Mouse (Mus musculus) lung, adult 2 months (tissue): ENCODE results near the gene Acox3. TPM values are rescaled to one million over a fixed set of nuclear protein-coding genes. Genes with fewer than 3 reads are reported as not detected.

Source experiments
- DNase-seq: peaks from one replicate; pipeline ENCODE4 v3.0.0; 2022
- H3K4me1 ChIP-seq: fragments of 200-500 bp; 2 replicates; pipeline ENCODE4 v1.6.1; 2011; ENCODE audit warnings: low read length; ENCODE audit not compliant: control insufficient read depth, insufficient read depth
- H3K4me3 ChIP-seq: fragments of 200-500 bp; replicated peaks from 2 replicates; pipeline ENCODE3; 2011; ENCODE audit warnings: low read depth, mild to moderate bottlenecking, control low read depth, low read length; ENCODE audit errors: extremely low read depth
- CTCF ChIP-seq: fragments of 200-500 bp; IDR thresholded peaks from 2 replicates; pipeline ENCODE4 v1.5.1; 2011; ENCODE audit warnings: mild to moderate bottlenecking, low read length, control low read depth; ENCODE audit not compliant: insufficient read depth
- POLR2A ChIP-seq: fragments of 200-500 bp; IDR thresholded peaks from 2 replicates; pipeline ENCODE4 v1.6.1; 2011; ENCODE audit warnings: low read depth, mild to moderate bottlenecking, control low read depth, low read length, borderline replicate concordance; ENCODE audit errors: extremely low read depth
- WGBS: fragments of 180-500 bp; shearing (Covaris S2); methylation state at CpG from one replicate; pipeline ENCODE4 v1.1.7; 2018; 5-methylcytosine and 5-hydroxymethylcytosine counted together
- polyA plus RNA-seq: library from polyadenylated mRNA; depleted of rRNA; stranded (reverse); fragments of >200 nt; gene quantifications from 2 replicates; pipeline ENCODE4 v1.2.3, GENCODE M21; 2012

The Acox3 gene
- polyA plus RNA-seq, 1 experiment = 53.8 TPM

DNA sequence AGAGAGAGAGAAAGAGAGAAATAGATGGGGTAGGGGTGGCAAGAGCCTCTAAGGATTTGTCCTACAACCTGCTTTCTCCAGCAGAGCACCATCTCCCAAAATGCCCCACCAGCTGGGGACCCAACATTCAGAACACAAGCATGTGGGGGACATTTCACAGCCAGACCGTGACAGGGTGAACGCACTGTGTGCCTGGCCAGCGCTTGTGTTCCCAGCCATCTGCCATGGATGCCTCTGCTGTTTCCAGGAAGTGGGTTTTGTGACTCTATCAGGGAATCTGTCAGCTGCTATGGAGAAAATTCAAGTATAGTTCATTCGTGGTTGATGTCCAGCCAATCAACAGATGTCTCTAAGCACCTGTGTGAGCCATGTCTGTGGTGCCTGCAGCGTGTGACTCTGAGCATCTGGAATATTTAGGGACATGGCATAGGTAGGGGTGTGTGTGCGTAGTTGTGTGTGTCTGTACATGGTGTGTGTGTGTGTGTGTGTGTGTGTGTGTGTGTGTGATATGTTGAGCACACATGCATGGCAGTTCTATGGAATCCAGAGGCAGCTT lies 63.2 kb downstream of the Acox3 start:
- no peak overlapping the region for H3K4me3 ChIP-seq
- WGBS = 66% methylated on average over 6 of the region's 6 CpGs
- H3K4me1 ChIP-seq = peaks cover 4% of the 10 kb centered on the region; the same call in 1 of the 2 replicates
- no peak for TF ChIP-seq CTCF
- no peak for DNase-seq

DNA sequence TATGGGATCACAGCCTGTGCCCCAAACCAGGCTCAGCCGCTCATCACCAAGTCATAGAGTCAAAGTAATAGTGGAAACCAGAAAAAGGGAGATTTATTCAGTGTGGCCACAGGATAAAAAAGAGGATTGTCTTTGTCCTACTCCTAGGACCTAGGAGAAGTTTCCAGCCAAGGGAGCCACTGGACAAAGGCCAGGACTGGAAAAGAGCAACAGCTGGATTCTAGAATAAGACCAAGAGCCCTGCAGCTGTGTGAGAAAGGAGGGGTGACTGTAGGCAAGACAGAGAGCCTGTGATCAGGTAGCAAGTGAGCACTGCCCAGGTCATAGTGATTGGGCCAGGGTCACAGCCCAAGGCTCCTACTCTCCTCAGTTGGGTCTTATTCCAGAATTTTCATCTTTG lies 64.1 kb downstream of the Acox3 start:
- no peak for DNase-seq
- Histone ChIP-seq H3K4me3 (no peak overlapping the region), H3K4me1 (peaks cover 4% of the 10 kb centered on the region; the same call in 1 of the 2 replicates)
- TF ChIP-seq CTCF = no peak
- TF ChIP-seq POLR2A = no peak
- 77% methylated on average over 1 of the region's 1 CpGs for WGBS

DNA sequence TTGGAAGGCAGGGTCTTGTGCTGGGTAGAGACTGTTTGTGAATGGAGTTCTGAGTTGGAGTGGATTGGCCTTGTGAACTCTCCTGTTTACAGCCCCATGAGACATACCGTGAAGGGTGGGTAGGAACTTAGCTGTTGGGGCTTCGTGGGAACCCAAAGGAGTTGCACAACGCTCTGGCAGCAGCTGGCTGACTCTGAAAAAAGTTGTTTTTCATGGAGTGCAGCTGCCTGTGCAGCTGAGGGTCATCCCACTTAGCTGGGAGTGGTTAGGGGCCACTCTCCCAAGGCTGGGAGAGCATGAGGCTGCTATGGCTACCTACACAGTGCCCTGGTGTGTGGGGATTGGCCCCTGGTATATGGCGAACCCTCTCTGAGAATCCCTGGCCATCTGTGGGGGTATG lies 64.7 kb downstream of the Acox3 start:
- TF ChIP-seq CTCF = no peak
- TF ChIP-seq POLR2A = no peak
- H3K4me3 ChIP-seq = no peak overlapping the region
- no peak for DNase-seq
- peaks cover 4% of the 10 kb centered on the region; the same call in 1 of the 2 replicates for H3K4me1 ChIP-seq
- 49% methylated on average over 4 of the region's 4 CpGs for WGBS

DNA sequence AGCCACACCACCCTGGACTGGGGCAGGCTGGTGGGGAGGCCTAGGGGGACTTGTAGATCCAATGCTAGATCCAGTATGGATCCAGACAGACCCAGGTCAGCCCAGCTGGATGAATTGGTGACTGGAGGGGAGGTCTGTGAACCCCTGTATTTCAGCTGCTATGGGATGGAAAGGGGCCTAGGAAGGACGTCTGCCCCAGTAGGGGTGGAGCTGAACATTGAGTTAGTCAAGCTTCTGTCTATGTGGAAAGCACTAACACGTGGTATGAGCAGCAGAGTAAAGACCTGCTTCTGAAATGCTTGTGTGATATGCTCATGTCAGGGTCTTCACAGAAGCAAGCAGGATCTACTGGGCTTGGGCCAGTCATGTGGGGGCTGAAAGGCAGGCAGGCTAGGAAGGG lies 65.4 kb downstream of the Acox3 start:
- Histone ChIP-seq H3K4me3 (no peak overlapping the region), H3K4me1 (peaks cover 4% of the 10 kb centered on the region; the same call in 1 of the 2 replicates)
- no peak for DNase-seq
- WGBS = 45% methylated on average over 2 of the region's 2 CpGs
- TF ChIP-seq CTCF = no peak
- TF ChIP-seq POLR2A = no peak

DNA sequence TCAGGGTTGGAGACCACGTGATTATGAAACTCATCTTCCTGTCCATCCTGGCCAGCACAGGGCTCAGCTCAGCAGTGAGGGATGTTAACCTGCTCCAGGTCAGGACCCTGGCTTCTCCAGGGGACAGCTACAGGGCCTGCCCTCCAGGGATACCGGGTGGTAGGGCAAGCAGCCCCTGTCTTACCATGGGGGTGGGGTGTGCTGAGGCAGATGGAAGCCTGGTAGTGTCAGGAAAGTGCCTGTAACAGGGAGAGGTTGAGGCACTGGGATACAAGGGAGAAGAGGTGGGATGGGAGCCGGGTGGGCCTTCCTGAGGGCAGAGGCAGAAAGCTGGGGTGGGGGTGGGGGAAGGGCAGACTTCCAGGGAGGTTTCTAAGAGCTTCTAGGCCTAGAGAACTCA lies 69.5 kb downstream of the Acox3 start:
- TF ChIP-seq POLR2A (no peak), CTCF (no peak)
- no peak for DNase-seq
- H3K4me1 ChIP-seq = peaks cover 1% of the 10 kb centered on the region; the same call in 1 of the 2 replicates
- whole genome bisulfite sequencing = 71% methylated on average over 3 of the region's 3 CpGs
- no peak overlapping the region for H3K4me3 ChIP-seq

DNA sequence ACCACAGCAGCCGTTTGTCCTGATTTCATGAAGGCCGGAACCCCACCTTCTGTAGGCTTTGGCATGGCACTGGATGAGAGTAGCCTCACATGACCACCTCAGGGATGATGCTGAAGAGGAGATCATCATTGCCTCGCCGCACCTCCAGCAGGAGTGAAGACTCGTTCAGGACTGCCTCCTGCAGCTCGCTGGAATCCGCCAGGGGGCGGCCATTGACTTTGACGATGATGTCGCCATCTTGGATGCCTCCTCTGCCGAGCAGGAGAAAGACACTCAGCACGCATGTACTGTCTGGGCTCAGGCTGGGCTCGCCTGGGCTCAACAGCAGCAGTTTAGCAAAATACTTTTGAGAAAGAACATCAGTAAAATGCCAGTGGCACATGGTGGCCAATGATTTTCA lies 70.0 kb downstream of the Acox3 start:
- 88% methylated on average over 13 of the region's 13 CpGs for WGBS
- H3K4me3 ChIP-seq = no peak overlapping the region
- no peak for DNase-seq
- H3K4me1 ChIP-seq = no peaks in the 10 kb centered on the region
- TF ChIP-seq CTCF (no peak), POLR2A (no peak)

DNA sequence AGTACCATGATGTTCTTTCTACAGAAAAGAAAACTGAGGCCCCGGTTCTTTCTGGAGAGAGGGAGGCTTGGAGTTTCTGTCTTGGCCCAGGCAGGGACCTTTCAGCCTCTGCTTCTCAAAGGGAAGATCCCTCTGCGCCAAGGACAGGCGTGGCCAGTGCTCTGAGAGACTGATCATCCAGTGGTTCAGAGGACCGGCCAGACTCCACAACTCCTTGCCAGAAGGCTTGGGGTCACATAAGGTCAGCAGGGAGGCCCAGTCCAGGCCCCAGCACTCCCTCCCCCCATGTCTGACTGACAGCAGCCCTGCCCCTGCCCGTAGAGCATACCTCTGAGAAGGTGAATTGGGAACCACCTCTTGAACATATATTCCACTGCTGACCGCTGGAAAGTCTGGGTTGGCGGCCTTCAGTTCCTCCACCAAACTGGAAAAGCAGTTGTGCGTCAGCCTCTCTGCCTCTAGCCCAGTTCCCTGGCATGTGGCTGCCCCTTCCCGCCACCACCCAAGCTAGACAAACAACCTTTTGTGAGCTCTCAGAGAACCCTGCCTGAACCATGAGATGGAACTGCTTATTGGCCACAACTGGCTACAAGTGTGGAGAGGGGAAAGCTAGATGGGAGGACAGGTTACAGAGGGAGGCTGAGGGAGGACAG lies 71.0 kb downstream of the Acox3 start:
- 61% methylated on average over 9 of the region's 9 CpGs for WGBS
- TF ChIP-seq POLR2A = no peak
- no peak for TF ChIP-seq CTCF
- H3K4me3 ChIP-seq = no peak overlapping the region
- DNase-seq = no peak
- H3K4me1 ChIP-seq = no peaks in the 10 kb centered on the region

DNA sequence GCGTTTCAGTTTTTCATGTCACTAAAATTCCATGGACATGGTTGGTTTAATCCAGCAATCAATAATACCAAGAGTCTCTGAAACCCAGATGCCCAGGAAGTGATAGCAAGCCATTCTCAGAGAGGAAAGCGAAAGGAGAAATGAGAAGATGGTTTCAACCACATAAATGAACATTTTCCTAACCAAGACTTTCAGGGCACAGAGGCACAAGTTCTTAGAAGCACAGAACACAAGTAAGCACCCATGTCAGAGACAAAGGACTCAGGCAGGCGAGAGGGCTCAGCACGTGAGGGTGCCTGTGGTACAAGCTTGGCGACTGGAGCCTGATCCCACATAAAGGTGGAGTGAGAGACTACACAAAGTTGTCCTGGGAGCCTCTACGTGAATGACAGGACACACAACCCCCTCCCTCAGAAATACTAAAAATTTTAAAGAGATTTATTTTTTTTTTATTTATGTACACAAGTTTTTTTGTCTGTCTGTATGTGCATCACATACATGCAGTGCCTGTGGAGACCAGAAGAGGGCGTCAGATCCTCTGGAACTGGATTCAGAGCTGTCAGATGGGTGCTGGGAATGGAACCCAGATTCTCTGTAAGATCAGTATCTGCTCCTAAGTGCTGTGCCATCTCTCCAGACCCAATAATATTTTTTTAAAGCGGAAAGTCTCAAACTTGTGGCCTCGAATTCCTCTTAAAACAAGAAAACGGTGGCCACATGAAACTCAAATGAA lies 73.1 kb downstream of the Acox3 start:
- no peak overlapping the region for H3K4me3 ChIP-seq
- DNase-seq = no peak
- TF ChIP-seq POLR2A (no peak), CTCF (no peak)
- no peaks in the 10 kb centered on the region for H3K4me1 ChIP-seq
- 87% methylated on average over 10 of the region's 10 CpGs for WGBS

DNA sequence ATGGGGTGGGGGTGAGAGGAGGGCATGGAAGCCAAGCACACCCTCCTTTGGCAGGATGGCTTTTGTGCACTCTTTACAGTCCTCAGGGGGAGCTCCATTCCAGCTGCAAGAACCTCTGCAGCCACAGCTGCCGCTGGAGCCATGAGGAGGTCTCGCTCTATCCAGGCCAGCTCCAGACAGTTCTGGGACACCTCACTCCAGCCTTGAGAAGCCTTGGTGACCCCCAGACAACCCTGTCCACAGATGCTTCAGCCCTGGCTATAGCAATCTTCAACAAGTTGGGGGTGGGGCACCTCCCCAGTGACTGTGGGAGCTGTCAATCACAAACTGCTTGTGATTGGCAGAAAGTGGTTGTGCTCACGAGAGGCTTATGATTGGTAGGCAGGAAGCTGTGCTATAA lies 76.7 kb downstream of the Acox3 start:
- Histone ChIP-seq H3K4me1 (no peaks in the 10 kb centered on the region), H3K4me3 (no peak overlapping the region)
- TF ChIP-seq CTCF = no peak
- no peak for TF ChIP-seq POLR2A
- 59% methylated on average over 3 of the region's 3 CpGs for WGBS
- no peak for DNase-seq

DNA sequence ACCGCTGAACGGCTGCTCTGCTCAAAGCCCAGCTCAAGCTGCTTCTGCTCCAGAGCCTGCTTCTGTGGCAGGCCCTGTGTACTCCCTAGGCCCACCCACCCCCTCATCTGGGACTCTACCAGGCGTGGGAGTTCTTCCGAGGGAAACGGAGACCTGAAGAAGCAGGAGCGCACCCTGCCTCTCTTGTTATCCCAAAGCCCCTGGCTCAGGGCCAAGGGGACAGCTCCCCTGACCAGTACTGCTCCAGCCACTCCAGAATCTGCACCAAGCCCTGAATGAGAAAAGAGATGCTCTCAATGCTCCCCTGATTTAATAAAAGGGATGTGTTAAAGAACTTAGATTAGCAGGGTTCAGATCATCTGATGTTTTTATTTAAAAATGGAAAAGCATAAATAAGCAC lies 78.4 kb downstream of the Acox3 start:
- TF ChIP-seq CTCF (no peak), POLR2A (no peak)
- Histone ChIP-seq H3K4me1 (no peaks in the 10 kb centered on the region), H3K4me3 (no peak overlapping the region)
- WGBS = 67% methylated on average over 6 of the region's 6 CpGs
- DNase-seq = no peak
